Mouse (Mus musculus) left cerebral cortex, postnatal 25 days (tissue): Measurements from ENCODE around the gene Mta1. TPM values are rescaled to one million over a fixed set of nuclear protein-coding genes. Genes with fewer than 3 reads are reported as not detected.

Experiments
- DNase-seq, 2 experiments: peaks; one replicate each; pipeline ENCODE4 v3.0.0; 2022; ENCODE audit warnings: low spot score in 2 of 2, mixed read lengths in 1 of 2
- intact Hi-C: fragments of 180-260 bp; cut with DNase I; formaldehyde crosslinking; loops from one replicate; pipeline ENCODE4 v1.15.1; 2025
- total RNA-seq, 2 experiments: library from RNA; stranded (reverse); gene quantifications; 2 replicates each; pipeline ENCODE4 v1.2.3; 2021

Gene Mta1
- total RNA-seq, 2 experiments from 2014 or later = 76.7 to 82.7 TPM

- intact Hi-C loops = no loop called here
- DNase-seq = no peak
Measured at GRCm38 (mm10) chr12:113089107-113089506, 9.0 kb upstream of the Mta1 start.

GRCm38 (mm10) chr12:113090053-113090452, 8.0 kb upstream of the Mta1 start:
- DNase-seq = no peak
- intact Hi-C loops = no loop called here

- no peak for DNase-seq
- intact Hi-C loops = loop anchor here (5.0 kb wide), 1 partner anchor 95 kb away; the partner anchor contains the start of gene Brf1
Measured at GRCm38 (mm10) chr12:113097040-113097439, 1.0 kb upstream of the Mta1 start.

- intact Hi-C loops = loop anchor here (2.0 to 5.0 kb wide), 2 partner anchors 24 to 96 kb away; partner anchors contain the start of genes Brf1 and Tex22
- no peak for DNase-seq
Measured at GRCm38 (mm10) chr12:113098530-113099151, 563 bp downstream of the Mta1 start.

GRCm38 (mm10) chr12:113099470-113100237, 1.6 kb downstream of the Mta1 start:
- intact Hi-C loops = loop anchor here (2.0 to 5.0 kb wide), 3 partner anchors 25 to 97 kb away; partner anchors contain the start of genes Brf1 and Tex22
- no peak for DNase-seq

- intact Hi-C loops = loop anchor here (5.0 kb wide), 1 partner anchor 83 kb away; no protein-coding TSS in a partner anchor
- no peak for DNase-seq
Measured at GRCm38 (mm10) chr12:113100448-113101076, 2.5 kb downstream of the Mta1 start.

GRCm38 (mm10) chr12:113101251-113101960, 3.3 kb downstream of the Mta1 start:
- no peak for DNase-seq
- intact Hi-C loops = loop anchor here (5.0 kb wide), 1 partner anchor 84 kb away; no protein-coding TSS in a partner anchor

- peak; percentile 49 to 61 for DNase-seq
- intact Hi-C loops = loop anchor here (5.0 kb wide), 1 partner anchor 85 kb away; no protein-coding TSS in a partner anchor
Measured at GRCm38 (mm10) chr12:113102461-113102860, 4.4 kb downstream of the Mta1 start.

GRCm38 (mm10) chr12:113103846-113104451, 5.9 kb downstream of the Mta1 start:
- DNase-seq = no peak
- intact Hi-C loops = loop anchor here (5.0 kb wide), 1 partner anchor 87 kb away; no protein-coding TSS in a partner anchor

- intact Hi-C loops = no loop called here
- DNase-seq = peak in 1 of 2 experiments; percentile 76
Measured at GRCm38 (mm10) chr12:113106386-113106785, 8.3 kb downstream of the Mta1 start.

- no peak for DNase-seq
- intact Hi-C loops = no loop called here
Measured at GRCm38 (mm10) chr12:113107431-113108124, 9.5 kb downstream of the Mta1 start.

GRCm38 (mm10) chr12:113108528-113109283, 10.6 kb downstream of the Mta1 start:
- intact Hi-C loops = no loop called here
- DNase-seq = no peak

GRCm38 (mm10) chr12:113109801-113110200, 11.7 kb downstream of the Mta1 start:
- intact Hi-C loops = no loop called here
- DNase-seq = peak in 1 of 2 experiments; percentile 66

GRCm38 (mm10) chr12:113114141-113114540, 16.1 kb downstream of the Mta1 start:
- DNase-seq = no peak
- intact Hi-C loops = no loop called here

- DNase-seq = no peak
- intact Hi-C loops = no loop called here
Measured at GRCm38 (mm10) chr12:113114856-113115538, 16.9 kb downstream of the Mta1 start.

- intact Hi-C loops = no loop called here
- peak; percentile 78 for DNase-seq
Measured at GRCm38 (mm10) chr12:113119516-113120410, 21.7 kb downstream of the Mta1 start.
